Mouse (Mus musculus): Measurements from ENCODE around the gene Npdc1. TPM values are rescaled to one million over a fixed set of nuclear protein-coding genes. Genes with fewer than 3 reads are reported as not detected.

Gene Npdc1
- 101 and 106 TPM in 2 replicates for polyA plus RNA-seq (2014; fragmentation: Nextera tagmentation; extraction: Ambion mirVana)

DNA sequence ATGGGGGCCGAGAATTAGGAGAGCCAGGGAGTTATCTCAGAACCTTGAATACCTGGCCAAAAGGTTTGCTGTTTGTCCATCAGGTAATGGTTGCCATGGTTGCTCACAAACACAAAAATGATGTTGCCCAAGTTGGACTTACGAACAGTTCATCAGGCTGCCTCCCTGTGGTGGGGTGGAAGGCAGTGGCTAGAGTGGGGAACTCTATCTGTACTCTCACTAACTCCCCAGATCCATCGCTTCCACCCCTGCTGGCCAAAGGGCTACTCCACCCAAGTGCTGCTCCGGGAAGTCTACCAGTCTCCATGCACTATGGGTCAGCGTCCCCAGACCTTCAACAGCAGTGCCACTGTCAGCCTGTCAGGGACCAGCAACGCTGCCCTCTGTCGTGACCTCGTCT is at the start of gene Npdc1:
Gene Npdc1, plus strand, starts transcription at position 301 of the 400 bp plus-strand sequence.
- H3K36me3 ChIP-seq (ENCODE audit: control insufficient read depth, insufficient read depth, low read length), result no peaks in the 10 kb centered on the region
- H3K9me3 ChIP-seq (ENCODE audit: control insufficient read depth, low read length), result no peaks in the 10 kb centered on the region
- H3K4me1 ChIP-seq (ENCODE audit: control insufficient read depth, insufficient read depth, low read length), result peaks cover 6% of the 10 kb centered on the region
- DNase-seq (ENCODE audit: low spot score, missing footprints), result no peak
- WGBS, result 68% methylated on average over 8 of the region's 8 CpGs
- no peak within 1 kb of the TSS for H3K4me2 ChIP-seq
- H3K27ac ChIP-seq (ENCODE audit: low read depth, low read length), result no peak within 1 kb of the TSS
- peaks cover 42% of the 10 kb centered on the region for H3K27me3 ChIP-seq (ENCODE audit: control insufficient read depth, insufficient read depth, low read length)
- no peak for ATAC-seq (ENCODE audit: low FRiP score)
- no peak within 1 kb of the TSS for H3K9ac ChIP-seq (ENCODE audit: low read length)
- no peak within 1 kb of the TSS for H3K4me3 ChIP-seq (ENCODE audit: low read depth, low read length)

DNA sequence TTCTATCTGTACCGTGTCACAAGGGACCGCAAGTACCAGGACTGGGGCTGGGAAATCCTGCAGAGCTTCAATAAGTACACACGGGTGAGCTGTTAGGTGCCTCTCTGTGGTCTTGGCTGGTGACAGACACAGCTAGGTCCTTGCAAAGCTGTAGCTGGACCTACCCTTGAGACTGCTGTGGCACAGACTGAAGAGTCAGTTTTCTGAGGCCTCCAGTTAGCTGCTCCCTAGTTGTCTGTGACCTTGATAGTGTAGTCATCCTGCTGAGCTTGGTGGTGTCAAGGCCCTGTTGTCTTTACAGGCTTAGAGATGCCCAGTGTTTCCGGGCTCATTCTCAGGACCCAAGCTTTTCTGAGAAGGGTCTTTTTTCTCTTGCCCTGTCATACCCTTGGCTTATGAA is 49.7 kb upstream of the Npdc1 start:
- ATAC-seq (ENCODE audit: low FRiP score) (no peak), DNase-seq (ENCODE audit: low spot score, missing footprints) (no peak)
- Histone ChIP-seq H3K9ac (ENCODE audit: low read length) (no peak overlapping the region), H3K4me1 (ENCODE audit: control insufficient read depth, insufficient read depth, low read length) (no peaks in the 10 kb centered on the region), H3K36me3 (ENCODE audit: control insufficient read depth, insufficient read depth, low read length) (peaks cover 44% of the 10 kb centered on the region), H3K4me2 (no peak overlapping the region), H3K9me3 (ENCODE audit: control insufficient read depth, low read length) (no peaks in the 10 kb centered on the region), H3K27me3 (ENCODE audit: control insufficient read depth, insufficient read depth, low read length) (no peaks in the 10 kb centered on the region), H3K27ac (ENCODE audit: low read depth, low read length) (no peak overlapping the region), H3K4me3 (ENCODE audit: low read depth, low read length) (no peak overlapping the region)
- 94% methylated on average over 4 of the region's 4 CpGs for WGBS

DNA sequence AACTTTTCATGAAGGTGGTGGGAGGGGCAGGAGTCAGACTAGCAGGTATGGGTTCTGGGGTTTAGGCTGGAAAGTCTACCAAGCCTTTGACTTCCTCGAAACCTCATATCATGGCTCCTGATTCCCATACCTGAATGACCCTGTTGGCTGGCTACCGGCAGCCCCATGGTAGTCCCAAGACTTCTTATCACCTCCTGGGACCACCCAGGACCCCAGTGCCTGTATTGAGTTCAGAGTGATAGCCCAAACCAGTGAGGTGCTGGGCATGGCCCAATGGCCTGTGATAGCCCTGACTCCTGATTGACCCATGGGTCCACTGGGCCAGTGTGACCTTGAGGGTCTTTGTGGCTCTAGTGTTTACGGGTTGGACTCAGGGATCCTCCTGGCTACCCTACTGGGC is 48.5 kb upstream of the Npdc1 start:
- Histone ChIP-seq H3K4me2 (no peak overlapping the region), H3K36me3 (ENCODE audit: control insufficient read depth, insufficient read depth, low read length) (peaks cover 38% of the 10 kb centered on the region), H3K27me3 (ENCODE audit: control insufficient read depth, insufficient read depth, low read length) (no peaks in the 10 kb centered on the region), H3K9me3 (ENCODE audit: control insufficient read depth, low read length) (no peaks in the 10 kb centered on the region), H3K4me1 (ENCODE audit: control insufficient read depth, insufficient read depth, low read length) (peaks cover 4% of the 10 kb centered on the region; the same call in 1 of the 2 replicates), H3K9ac (ENCODE audit: low read length) (no peak overlapping the region), H3K4me3 (ENCODE audit: low read depth, low read length) (no peak overlapping the region), H3K27ac (ENCODE audit: low read depth, low read length) (no peak overlapping the region)
- ATAC-seq (ENCODE audit: low FRiP score), result no peak
- 94% methylated on average over 3 of the region's 3 CpGs for WGBS
- no peak for DNase-seq (ENCODE audit: low spot score, missing footprints)

DNA sequence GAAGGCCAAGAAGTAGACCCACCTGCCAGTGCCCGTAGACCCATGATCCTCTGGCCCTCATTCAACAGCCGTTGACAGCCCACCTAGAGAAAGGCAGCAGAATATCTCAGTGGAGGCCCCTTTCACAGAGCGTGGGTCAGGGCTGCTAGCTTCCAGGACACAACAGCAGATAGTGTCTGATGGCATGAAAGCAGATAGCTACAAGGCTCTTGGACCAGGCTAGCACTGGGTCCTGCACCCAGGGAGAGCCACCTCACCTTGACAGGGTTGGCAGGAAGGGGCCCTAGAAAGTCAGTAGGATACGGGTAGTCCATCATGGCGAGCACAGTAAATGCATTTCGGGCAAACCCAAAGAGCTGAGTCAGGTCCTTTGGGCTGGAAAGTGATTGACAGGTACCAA is 44.9 kb upstream of the Npdc1 start:
- H3K4me3 ChIP-seq (ENCODE audit: low read depth, low read length), result no peak overlapping the region
- H3K4me2 ChIP-seq, result no peak overlapping the region
- H3K9ac ChIP-seq (ENCODE audit: low read length), result no peak overlapping the region
- WGBS, result 85% methylated on average over 6 of the region's 6 CpGs
- no peaks in the 10 kb centered on the region for H3K9me3 ChIP-seq (ENCODE audit: control insufficient read depth, low read length)
- H3K27me3 ChIP-seq (ENCODE audit: control insufficient read depth, insufficient read depth, low read length), result no peaks in the 10 kb centered on the region
- DNase-seq (ENCODE audit: low spot score, missing footprints) (no peak), ATAC-seq (ENCODE audit: low FRiP score) (no peak)
- peaks cover 16% of the 10 kb centered on the region for H3K36me3 ChIP-seq (ENCODE audit: control insufficient read depth, insufficient read depth, low read length)
- no peak overlapping the region for H3K27ac ChIP-seq (ENCODE audit: low read depth, low read length)
- H3K4me1 ChIP-seq (ENCODE audit: control insufficient read depth, insufficient read depth, low read length), result peaks cover 10% of the 10 kb centered on the region

DNA sequence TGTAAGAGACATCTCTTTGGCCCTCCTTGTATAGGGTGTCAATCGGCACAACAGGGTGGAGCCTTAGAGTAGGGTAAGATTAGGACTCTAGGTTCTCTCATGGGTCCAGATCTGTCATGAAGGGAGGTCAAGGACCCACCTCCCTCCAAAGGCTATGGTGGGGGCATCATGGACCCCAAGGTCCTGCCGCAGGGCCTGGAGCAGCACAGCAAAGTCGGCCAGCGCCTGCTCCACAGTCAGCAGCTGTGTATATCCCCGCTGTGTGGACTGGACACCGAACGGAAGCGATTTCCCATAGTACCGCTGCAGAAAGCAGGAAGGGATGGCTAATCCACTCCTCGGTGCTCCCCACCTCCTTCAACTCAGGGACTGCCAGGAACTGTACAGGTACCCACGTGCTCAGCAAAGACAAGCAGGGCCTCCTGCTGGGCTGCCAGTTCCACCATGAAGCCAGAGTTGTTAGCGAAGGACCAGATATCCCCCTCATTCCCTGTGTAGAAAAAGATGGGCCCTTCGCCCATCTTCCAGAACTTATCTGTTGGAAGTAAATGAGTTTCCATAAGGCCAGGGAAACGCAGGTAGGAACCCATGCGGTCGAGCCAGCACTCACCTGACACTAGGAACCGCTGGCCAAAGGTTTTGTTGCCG is 43.6 kb upstream of the Npdc1 start:
- 40% methylated on average over 18 of the region's 18 CpGs for WGBS
- peaks cover 6% of the 10 kb centered on the region; the same call in 1 of the 2 replicates for H3K36me3 ChIP-seq (ENCODE audit: control insufficient read depth, insufficient read depth, low read length)
- peak; percentile 83 for DNase-seq (ENCODE audit: low spot score, missing footprints)
- ATAC-seq (ENCODE audit: low FRiP score), result 0 out of 2 replicates have a peak, but pooled peaks have one; percentile 11
- no peak overlapping the region for H3K27ac ChIP-seq (ENCODE audit: low read depth, low read length)
- peak overlapping the region; percentile 59 for H3K9ac ChIP-seq (ENCODE audit: low read length)
- H3K27me3 ChIP-seq (ENCODE audit: control insufficient read depth, insufficient read depth, low read length), result no peaks in the 10 kb centered on the region
- peak overlapping the region; percentile 47 for H3K4me3 ChIP-seq (ENCODE audit: low read depth, low read length)
- H3K4me2 ChIP-seq, result peak overlapping the region; percentile 73
- no peaks in the 10 kb centered on the region for H3K9me3 ChIP-seq (ENCODE audit: control insufficient read depth, low read length)
- H3K4me1 ChIP-seq (ENCODE audit: control insufficient read depth, insufficient read depth, low read length), result peaks cover 10% of the 10 kb centered on the region

DNA sequence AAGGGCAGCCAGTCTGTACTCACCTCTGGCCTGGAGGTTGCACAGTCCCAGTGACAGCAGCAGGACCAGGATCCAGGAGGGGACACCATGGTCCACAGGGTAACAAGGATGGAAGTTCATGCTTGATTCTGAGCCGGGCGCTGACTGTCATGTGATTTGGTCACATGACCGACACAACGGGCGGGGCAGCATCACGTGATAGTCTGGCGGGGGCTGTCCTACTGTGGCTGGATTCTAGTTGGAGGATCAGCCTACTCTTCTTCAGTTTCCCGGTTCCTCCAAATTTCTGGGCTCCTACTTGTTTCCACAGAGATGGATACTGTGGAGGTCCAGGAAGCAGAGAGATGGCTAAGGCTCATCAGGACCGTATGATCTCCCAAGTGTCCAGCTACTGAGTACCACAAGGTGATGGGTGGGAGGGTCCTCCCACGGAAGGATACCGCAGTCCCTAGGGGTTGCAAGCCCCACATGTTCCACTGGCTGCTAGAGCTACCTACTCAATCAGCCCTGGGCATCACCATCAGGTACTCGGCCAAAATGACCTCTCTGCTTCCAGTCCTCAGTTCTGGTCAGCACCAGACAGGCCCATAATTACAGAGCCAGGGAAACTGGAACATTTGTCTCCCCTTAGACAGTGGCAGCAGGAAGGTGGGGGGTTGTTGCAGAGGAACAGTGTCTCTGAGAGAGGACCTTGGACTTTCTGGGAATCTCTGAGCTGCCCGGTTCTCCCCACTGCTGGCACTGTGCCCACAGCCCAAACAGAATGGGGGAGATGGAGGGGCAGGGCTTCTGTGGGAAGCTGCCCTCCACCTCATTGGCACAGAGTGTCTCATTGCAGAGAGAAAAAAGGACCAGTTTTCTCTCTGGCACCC is 42.7 kb upstream of the Npdc1 start, which contains the start of gene Dpp7:
Gene Dpp7, minus strand, starts transcription at position 152 of the 872 bp plus-strand sequence.
- no peaks in the 10 kb centered on the region for H3K9me3 ChIP-seq (ENCODE audit: control insufficient read depth, low read length)
- peaks cover 10% of the 10 kb centered on the region for H3K4me1 ChIP-seq (ENCODE audit: control insufficient read depth, insufficient read depth, low read length)
- 7% methylated on average over 13 of the region's 13 CpGs for WGBS
- peak; percentile 87 for ATAC-seq (ENCODE audit: low FRiP score)
- peak within 1 kb of the TSS; percentile 59 for H3K9ac ChIP-seq (ENCODE audit: low read length)
- H3K27me3 ChIP-seq (ENCODE audit: control insufficient read depth, insufficient read depth, low read length), result no peaks in the 10 kb centered on the region
- peak within 1 kb of the TSS; percentile 47 for H3K4me3 ChIP-seq (ENCODE audit: low read depth, low read length)
- H3K36me3 ChIP-seq (ENCODE audit: control insufficient read depth, insufficient read depth, low read length), result 0 out of 2 replicates have a peak, but pooled peaks cover 2% of the 10 kb centered on the region
- no peak within 1 kb of the TSS for H3K27ac ChIP-seq (ENCODE audit: low read depth, low read length)
- H3K4me2 ChIP-seq, result peak within 1 kb of the TSS; percentile 73
- DNase-seq (ENCODE audit: low spot score, missing footprints), result peak; percentile 98

DNA sequence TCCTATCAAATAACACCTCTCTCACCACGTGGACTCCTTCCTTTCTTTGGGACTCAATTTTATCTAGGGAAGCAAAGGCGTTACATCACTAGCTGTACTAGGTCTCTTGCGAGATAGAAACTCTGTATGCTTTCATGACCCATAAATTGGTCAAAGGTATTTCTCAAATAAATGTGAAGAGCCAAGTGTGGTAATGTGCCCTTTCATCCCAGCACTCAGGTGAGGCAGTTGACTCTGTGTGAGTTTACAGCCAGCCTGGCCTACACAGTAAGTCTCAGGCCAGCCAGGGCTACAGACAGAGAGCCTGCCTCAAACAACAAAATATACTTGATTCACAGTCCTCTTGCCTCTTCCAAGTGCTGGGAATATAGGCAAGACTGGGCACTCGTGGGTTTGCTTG is 39.3 kb upstream of the Npdc1 start:
- Histone ChIP-seq H3K36me3 (ENCODE audit: control insufficient read depth, insufficient read depth, low read length) (no peaks in the 10 kb centered on the region), H3K9ac (ENCODE audit: low read length) (no peak overlapping the region), H3K4me3 (ENCODE audit: low read depth, low read length) (no peak overlapping the region), H3K9me3 (ENCODE audit: control insufficient read depth, low read length) (no peaks in the 10 kb centered on the region), H3K27me3 (ENCODE audit: control insufficient read depth, insufficient read depth, low read length) (peaks cover 13% of the 10 kb centered on the region), H3K4me2 (no peak overlapping the region), H3K4me1 (ENCODE audit: control insufficient read depth, insufficient read depth, low read length) (peaks cover 11% of the 10 kb centered on the region), H3K27ac (ENCODE audit: low read depth, low read length) (no peak overlapping the region)
- 86% methylated on average over 4 of the region's 4 CpGs for WGBS
- ATAC-seq (ENCODE audit: low FRiP score) (no peak), DNase-seq (ENCODE audit: low spot score, missing footprints) (no peak)

DNA sequence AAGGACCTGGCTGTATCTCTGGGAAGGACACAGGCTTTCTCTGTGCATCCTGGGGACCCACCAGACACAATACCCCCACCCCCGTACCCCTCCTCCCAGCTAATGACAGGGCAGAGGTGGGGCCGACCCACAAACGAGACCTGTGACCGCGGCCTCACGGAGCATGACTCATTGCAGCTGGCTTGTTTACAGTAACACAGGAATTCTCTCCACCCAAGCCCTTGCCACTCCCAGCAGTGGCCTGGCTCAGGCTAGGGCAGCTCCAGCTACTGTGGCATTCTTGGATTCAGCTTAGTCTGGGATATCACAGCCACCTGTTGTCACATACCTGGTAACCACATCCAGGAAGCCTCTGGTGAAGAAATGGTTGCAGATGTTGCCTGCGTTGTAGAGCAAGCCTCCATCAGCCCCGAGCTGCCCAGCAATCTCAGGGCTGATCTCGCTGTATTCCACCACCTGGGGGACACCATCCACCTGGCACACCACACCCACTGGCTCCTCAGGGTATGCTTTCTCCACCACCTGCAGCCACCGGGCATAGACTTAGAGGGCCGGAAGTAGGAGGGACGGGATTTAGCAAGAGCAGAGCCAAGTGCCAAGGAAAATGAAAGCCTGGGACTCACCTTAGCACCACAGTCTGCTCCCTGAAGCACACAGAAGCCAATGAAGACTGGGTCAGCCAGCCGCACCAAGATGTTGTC is 35.5 kb upstream of the Npdc1 start:
- WGBS, result 70% methylated on average over 13 of the region's 13 CpGs
- no peaks in the 10 kb centered on the region for H3K9me3 ChIP-seq (ENCODE audit: control insufficient read depth, low read length)
- DNase-seq (ENCODE audit: low spot score, missing footprints), result no peak
- no peak overlapping the region for H3K4me2 ChIP-seq
- H3K4me3 ChIP-seq (ENCODE audit: low read depth, low read length), result no peak overlapping the region
- no peak overlapping the region for H3K9ac ChIP-seq (ENCODE audit: low read length)
- H3K27ac ChIP-seq (ENCODE audit: low read depth, low read length), result no peak overlapping the region
- H3K36me3 ChIP-seq (ENCODE audit: control insufficient read depth, insufficient read depth, low read length), result no peaks in the 10 kb centered on the region
- peaks cover 2% of the 10 kb centered on the region for H3K4me1 ChIP-seq (ENCODE audit: control insufficient read depth, insufficient read depth, low read length)
- no peak for ATAC-seq (ENCODE audit: low FRiP score)
- H3K27me3 ChIP-seq (ENCODE audit: control insufficient read depth, insufficient read depth, low read length), result peaks cover 26% of the 10 kb centered on the region
